Mouse (Mus musculus) liver, adult 2 months (tissue): ENCODE data around the gene Itgbl1. TPM values are rescaled to one million over a fixed set of nuclear protein-coding genes. Genes with fewer than 3 reads are reported as not detected.

ENCODE experiments used
- DNase-seq: peaks from one replicate; pipeline ENCODE4 v3.0.0-alpha.2; 2011; ENCODE audit warnings: low read depth, low spot score; ENCODE audit errors: extremely low read depth
- H3K27ac ChIP-seq: fragments of 200-500 bp; replicated peaks from 2 replicates; pipeline ENCODE4 v1.5.1; 2012; ENCODE audit warnings: low read depth, mild to moderate bottlenecking, control low read depth, inconsistent platforms, low read length; ENCODE audit not compliant: insufficient read depth
- H3K27me3 ChIP-seq: fragments of 200-500 bp; 2 replicates; pipeline ENCODE4 v1.6.1; 2012; ENCODE audit warnings: mild to moderate bottlenecking, moderate library complexity, low read length, inconsistent platforms; ENCODE audit not compliant: control insufficient read depth, insufficient read depth
- H3K36me3 ChIP-seq: fragments of 200-500 bp; 2 replicates; pipeline ENCODE4 v1.6.1; 2012; ENCODE audit warnings: low read length, inconsistent platforms; ENCODE audit not compliant: control insufficient read depth, insufficient read depth
- H3K4me1 ChIP-seq: fragments of 200-500 bp; 2 replicates; pipeline ENCODE4 v1.6.1; 2011; ENCODE audit warnings: low read length; ENCODE audit not compliant: control insufficient read depth, insufficient read depth
- H3K4me3 ChIP-seq: fragments of 200-500 bp; 2 replicates; pipeline ENCODE4 v1.5.1; 2011; ENCODE audit warnings: low read depth, mild to moderate bottlenecking, control low read depth, low read length, moderate library complexity; ENCODE audit not compliant: insufficient read depth
- H3K79me2 ChIP-seq: fragments of 200-500 bp; 2 replicates; pipeline ENCODE4 v1.6.1; 2012; ENCODE audit warnings: inconsistent platforms, mild to moderate bottlenecking, low read length, moderate library complexity; ENCODE audit not compliant: control insufficient read depth, insufficient read depth
- H3K9ac ChIP-seq: fragments of 200-500 bp; 2 replicates; pipeline ENCODE4 v1.6.1; 2012; ENCODE audit warnings: low read depth, mild to moderate bottlenecking, control low read depth, inconsistent platforms, low read length
- CTCF ChIP-seq: fragments of 200-500 bp; IDR thresholded peaks from 2 replicates; pipeline ENCODE4 v1.5.1; 2011; ENCODE audit warnings: low read depth, low read length, control low read depth
- POLR2A ChIP-seq: fragments of 200-500 bp; IDR thresholded peaks from 2 replicates; pipeline ENCODE4 v1.6.1; 2011; ENCODE audit warnings: low read length, control low read depth; ENCODE audit not compliant: insufficient read depth; ENCODE audit errors: extremely low read depth
- WGBS: fragments of 180-500 bp; shearing (Covaris S2); methylation state at CpG from one replicate; pipeline ENCODE4 v1.1.7; 2018; 5-methylcytosine and 5-hydroxymethylcytosine counted together
- polyA plus RNA-seq: library from polyadenylated mRNA; depleted of rRNA; stranded (reverse); fragments of >200 nt; gene quantifications from 2 replicates; pipeline ENCODE4 v1.2.3, GENCODE M21; 2012
- total RNA-seq: library from RNA; depleted of rRNA; stranded (reverse); fragments of >200 nt; gene quantifications from 2 replicates; pipeline ENCODE4 v1.2.3, GENCODE M21; 2014

Gene Itgbl1
- total and polyA plus RNA-seq, 2 experiments, result 0.09 to 0.11 TPM

- H3K4me1 ChIP-seq, result no peaks in the 10 kb centered on the region
- no peaks in the 10 kb centered on the region for H3K36me3 ChIP-seq
- no peak overlapping the region for H3K27ac ChIP-seq
- H3K27me3 ChIP-seq, result no peaks in the 10 kb centered on the region
- no peak for DNase-seq
- no peak overlapping the region for H3K4me3 ChIP-seq
- no peak overlapping the region for H3K9ac ChIP-seq
- H3K79me2 ChIP-seq, result no peaks in the 10 kb centered on the region
- WGBS, result 35% methylated on average over 1 of the region's 1 CpGs
- no peak for TF ChIP-seq POLR2A
- no peak for TF ChIP-seq CTCF
Measured at GRCm38 (mm10) chr14:123751017-123751416, 91.2 kb downstream of the Itgbl1 start.

DNA sequence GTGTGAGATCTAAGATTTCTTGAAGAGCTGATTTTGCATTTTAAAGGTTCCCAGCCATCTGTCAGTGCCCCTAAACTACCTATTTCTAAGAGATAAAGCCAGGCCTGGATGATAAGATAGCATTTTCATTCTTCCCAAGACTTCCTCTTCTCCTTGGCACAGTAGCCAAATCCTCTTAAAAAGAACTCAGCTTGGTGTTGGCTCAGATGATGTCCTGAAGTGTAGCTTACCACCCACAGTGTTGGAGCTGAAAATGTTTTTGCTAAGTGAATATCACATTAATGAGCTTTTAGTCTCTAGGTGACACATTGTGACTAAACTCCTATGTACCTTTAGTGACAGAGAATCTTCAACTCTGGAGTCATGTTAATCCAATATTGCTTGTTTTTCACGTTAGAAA is 99.8 kb downstream of the Itgbl1 start:
- WGBS, result 41% methylated on average over 1 of the region's 1 CpGs
- no peak for TF ChIP-seq POLR2A
- no peak for TF ChIP-seq CTCF
- Histone ChIP-seq H3K36me3 (no peaks in the 10 kb centered on the region), H3K4me3 (no peak overlapping the region), H3K4me1 (no peaks in the 10 kb centered on the region), H3K79me2 (no peaks in the 10 kb centered on the region), H3K27me3 (no peaks in the 10 kb centered on the region), H3K27ac (no peak overlapping the region), H3K9ac (no peak overlapping the region)
- DNase-seq, result no peak

- H3K27me3 ChIP-seq, result no peaks in the 10 kb centered on the region
- H3K4me3 ChIP-seq, result no peak overlapping the region
- no peaks in the 10 kb centered on the region for H3K36me3 ChIP-seq
- no peaks in the 10 kb centered on the region for H3K4me1 ChIP-seq
- TF ChIP-seq CTCF (no peak), POLR2A (no peak)
- H3K27ac ChIP-seq, result no peak overlapping the region
- H3K79me2 ChIP-seq, result no peaks in the 10 kb centered on the region
- WGBS, result 77% methylated on average over 4 of the region's 4 CpGs
- no peak overlapping the region for H3K9ac ChIP-seq
- DNase-seq, result no peak
Measured at GRCm38 (mm10) chr14:123760079-123760478, 100.3 kb downstream of the Itgbl1 start.

GRCm38 (mm10) chr14:123801744-123802143 is 142.0 kb downstream of the Itgbl1 start:
- H3K9ac ChIP-seq, result no peak overlapping the region
- no peaks in the 10 kb centered on the region for H3K36me3 ChIP-seq
- H3K27me3 ChIP-seq, result no peaks in the 10 kb centered on the region
- H3K4me1 ChIP-seq, result no peaks in the 10 kb centered on the region
- no peak for TF ChIP-seq CTCF
- TF ChIP-seq POLR2A, result no peak
- DNase-seq, result no peak
- no peaks in the 10 kb centered on the region for H3K79me2 ChIP-seq
- H3K27ac ChIP-seq, result no peak overlapping the region
- no peak overlapping the region for H3K4me3 ChIP-seq

- H3K9ac ChIP-seq, result no peak overlapping the region
- WGBS, result 72% methylated on average over 5 of the region's 5 CpGs
- no peaks in the 10 kb centered on the region for H3K79me2 ChIP-seq
- no peaks in the 10 kb centered on the region for H3K36me3 ChIP-seq
- TF ChIP-seq CTCF (no peak), POLR2A (no peak)
- H3K27ac ChIP-seq, result no peak overlapping the region
- no peaks in the 10 kb centered on the region for H3K4me1 ChIP-seq
- no peak overlapping the region for H3K4me3 ChIP-seq
- DNase-seq, result no peak
- H3K27me3 ChIP-seq, result no peaks in the 10 kb centered on the region
Measured at GRCm38 (mm10) chr14:123837662-123838061, 177.9 kb downstream of the Itgbl1 start.

DNA sequence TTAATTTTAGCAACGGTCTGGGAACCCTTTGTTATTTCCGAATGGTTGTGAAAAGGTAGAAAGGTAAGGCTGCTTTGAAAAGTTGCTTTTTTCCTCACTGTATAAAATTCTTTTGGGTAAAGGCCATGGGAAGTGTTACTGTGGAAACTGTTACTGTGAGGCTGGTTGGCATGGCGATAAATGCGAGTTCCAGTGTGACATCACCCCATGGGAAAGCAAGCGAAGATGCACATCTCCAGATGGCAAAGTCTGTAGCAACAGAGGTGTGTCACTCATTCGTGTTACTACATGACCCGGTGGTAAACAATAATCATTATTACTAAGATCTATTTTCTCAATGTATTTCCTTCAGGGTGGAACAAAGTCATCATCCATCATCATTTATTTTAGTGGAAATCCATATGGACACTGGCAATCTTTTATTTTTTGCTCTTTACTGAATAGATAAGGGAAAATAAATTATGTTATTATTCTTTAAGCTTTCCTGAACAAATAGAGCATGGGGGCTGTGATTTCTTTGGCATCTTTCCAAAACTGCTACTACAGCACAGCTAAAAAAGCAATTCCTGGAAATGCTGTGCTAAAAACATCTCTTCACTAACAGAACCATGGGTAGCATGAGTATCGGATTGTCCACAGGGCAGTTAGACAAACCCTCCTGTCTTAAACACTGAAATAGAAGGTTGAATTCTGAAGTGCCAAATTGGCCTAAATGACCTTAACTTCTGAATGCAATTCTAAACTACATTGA is 184.1 kb downstream of the Itgbl1 start:
- no peak overlapping the region for H3K4me3 ChIP-seq
- H3K4me1 ChIP-seq, result no peaks in the 10 kb centered on the region
- no peak overlapping the region for H3K9ac ChIP-seq
- 73% methylated on average over 8 of the region's 8 CpGs for WGBS
- no peaks in the 10 kb centered on the region for H3K79me2 ChIP-seq
- no peak for DNase-seq
- H3K27ac ChIP-seq, result no peak overlapping the region
- no peak for TF ChIP-seq POLR2A
- no peak for TF ChIP-seq CTCF
- no peaks in the 10 kb centered on the region for H3K27me3 ChIP-seq
- no peaks in the 10 kb centered on the region for H3K36me3 ChIP-seq
